Mouse (Mus musculus): ENCODE measurements around the gene Slc30a3. TPM values are rescaled to one million over a fixed set of nuclear protein-coding genes. Genes with fewer than 3 reads are reported as not detected.

Gene Slc30a3
- 36.2 and 46.7 TPM in 2 replicates for polyA plus RNA-seq (2015; fragmentation: Nextera tagmentation; extraction: Ambion mirVana)

DNA sequence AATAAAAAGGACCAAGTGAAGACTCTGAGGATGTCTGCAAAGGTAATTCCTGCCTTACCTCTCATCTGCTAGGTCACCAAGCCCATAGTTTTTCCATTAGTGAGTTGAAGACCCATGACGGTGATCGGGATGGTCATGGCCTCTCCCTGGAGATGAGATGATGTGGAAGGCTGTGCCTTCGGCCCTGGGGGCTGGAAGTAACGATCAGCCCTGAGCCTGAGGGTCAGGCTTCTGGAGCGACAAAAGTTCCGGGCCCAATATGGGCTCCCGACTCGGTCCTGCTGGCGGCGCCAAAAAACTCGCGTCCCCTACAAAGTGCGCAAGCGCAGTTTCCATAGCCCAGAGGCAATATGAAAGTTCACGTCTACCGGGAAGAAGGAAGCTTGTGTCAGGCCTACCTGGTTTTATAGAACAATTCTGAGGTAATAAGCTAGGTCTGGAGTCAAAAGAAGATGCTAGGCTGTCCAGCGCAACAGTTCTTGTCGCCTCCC lies at the start of gene Slc30a3:
Gene Slc30a3, minus strand, starts transcription at position 238 of the 491 bp plus-strand sequence.
- 93% methylated on average over 18 of the region's 18 CpGs for WGBS
- H3K4me2 ChIP-seq: no peak within 1 kb of the TSS
- no peak within 1 kb of the TSS for H3K9ac ChIP-seq

DNA sequence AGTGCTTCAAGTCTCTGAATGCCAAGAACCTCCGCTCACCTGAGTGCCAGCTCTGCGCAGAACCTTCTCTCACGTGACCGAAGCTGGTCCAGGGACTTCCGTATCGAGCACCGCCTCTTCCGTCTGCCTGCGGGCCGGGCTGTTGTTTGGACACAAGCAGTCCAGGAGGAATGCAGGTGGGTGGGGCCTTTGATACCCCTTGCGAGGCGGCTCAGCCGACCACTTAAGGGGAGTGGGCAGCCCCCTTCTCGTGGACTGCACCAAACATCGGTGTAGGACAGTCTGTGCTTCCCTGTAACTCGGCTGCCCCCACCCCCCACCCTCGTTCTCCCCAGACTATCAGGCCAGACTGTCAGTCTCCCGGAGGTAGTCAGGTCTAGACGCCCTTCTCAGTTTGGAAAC lies 46.1 kb upstream of the Slc30a3 start, which contains the start of gene Mpv17:
Gene Mpv17, minus strand, starts transcription at position 100 of the 402 bp plus-strand sequence.
- ATAC-seq (ENCODE audit: low FRiP score, low read depth): peak; percentile 96
- peak within 1 kb of the TSS; percentile 70 for H3K27ac ChIP-seq (replicated peaks)
- H3K9ac ChIP-seq: peak within 1 kb of the TSS; percentile 70
- H3K36me3 ChIP-seq: peaks cover 31% of the 10 kb centered on the region
- no peaks in the 10 kb centered on the region for H3K9me3 ChIP-seq
- H3K4me1 ChIP-seq (replicated peaks): peaks cover 16% of the 10 kb centered on the region
- H3K4me3 ChIP-seq: peak within 1 kb of the TSS; percentile 68
- no peaks in the 10 kb centered on the region for H3K27me3 ChIP-seq
- H3K4me2 ChIP-seq: peak within 1 kb of the TSS; percentile 66
- WGBS: under 1% methylated on average over 19 of the region's 19 CpGs

More for the DNA sequence above, at the start of gene Slc30a3:
- no peak for ATAC-seq (ENCODE audit: low FRiP score, low read depth)
- no peaks in the 10 kb centered on the region for H3K4me1 ChIP-seq (replicated peaks)
- no peaks in the 10 kb centered on the region for H3K9me3 ChIP-seq
- no peaks in the 10 kb centered on the region for H3K36me3 ChIP-seq
- no peak within 1 kb of the TSS for H3K27ac ChIP-seq (replicated peaks)
- no peak within 1 kb of the TSS for H3K4me3 ChIP-seq
- no peaks in the 10 kb centered on the region; the same call in 1 of the 2 replicates for H3K27me3 ChIP-seq

DNA sequence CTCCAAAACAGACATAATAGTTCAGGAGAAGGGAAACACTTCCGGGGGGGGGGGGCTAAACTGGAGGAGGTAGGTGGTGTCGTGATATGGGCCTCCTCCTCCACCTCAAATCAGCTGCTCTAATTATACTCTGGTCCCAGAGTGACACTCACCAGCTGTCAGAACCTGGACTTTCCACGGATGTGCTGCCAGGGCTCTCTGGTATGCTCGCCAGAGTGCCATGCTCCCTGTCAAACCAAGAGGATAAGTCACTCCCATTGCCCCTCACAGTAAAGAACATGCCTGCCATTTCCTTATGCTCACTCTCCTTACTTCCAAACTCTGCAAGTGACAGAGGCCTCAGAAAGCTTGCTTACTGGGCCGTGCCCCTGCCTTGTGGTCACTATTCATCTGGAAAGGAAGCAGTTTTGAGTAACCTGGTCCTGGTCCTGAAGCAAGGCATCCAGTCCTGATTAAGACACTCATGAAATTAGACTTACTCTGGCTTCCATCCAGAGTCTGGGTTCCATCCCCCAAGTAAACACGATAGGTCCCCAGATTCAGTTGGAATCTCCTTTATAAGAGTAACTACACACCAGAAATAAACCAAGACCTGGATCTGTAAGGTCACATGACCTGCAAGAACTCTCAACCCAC lies 45.6 kb upstream of the Slc30a3 start:
- no peaks in the 10 kb centered on the region for H3K9me3 ChIP-seq
- H3K9ac ChIP-seq: peak overlapping the region; percentile 70
- peak overlapping the region; percentile 66 for H3K4me2 ChIP-seq
- H3K27ac ChIP-seq (replicated peaks): peak overlapping the region; percentile 70
- 45% methylated on average over 6 of the region's 6 CpGs for WGBS
- H3K36me3 ChIP-seq: peaks cover 26% of the 10 kb centered on the region
- H3K4me3 ChIP-seq: peak overlapping the region; percentile 68
- ATAC-seq (ENCODE audit: low FRiP score, low read depth): peak; percentile 48
- no peaks in the 10 kb centered on the region for H3K27me3 ChIP-seq
- peaks cover 16% of the 10 kb centered on the region for H3K4me1 ChIP-seq (replicated peaks)

DNA sequence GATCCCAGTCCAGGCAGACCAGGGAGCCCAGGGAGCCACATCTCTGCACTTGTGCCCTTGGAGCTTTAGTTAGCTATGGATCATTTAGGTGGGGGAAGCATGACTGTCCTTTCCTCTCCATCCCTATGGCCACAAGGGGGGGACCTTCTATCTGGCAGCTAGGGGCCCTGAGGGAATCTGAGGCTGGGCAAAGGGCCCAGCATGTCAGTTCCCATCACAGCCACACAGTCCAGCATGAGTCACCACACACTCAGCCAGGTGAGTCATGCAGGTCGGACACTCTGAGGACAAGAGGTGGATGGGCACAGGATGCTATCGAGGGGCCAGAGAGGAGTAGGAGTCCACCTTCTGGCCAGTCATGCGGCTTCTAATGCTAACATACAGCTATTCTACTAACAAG lies 43.7 kb upstream of the Slc30a3 start:
- H3K9ac ChIP-seq: no peak overlapping the region
- peaks cover 7% of the 10 kb centered on the region for H3K36me3 ChIP-seq
- H3K27ac ChIP-seq (replicated peaks): no peak overlapping the region
- ATAC-seq (ENCODE audit: low FRiP score, low read depth): no peak
- H3K27me3 ChIP-seq: no peaks in the 10 kb centered on the region
- H3K4me3 ChIP-seq: no peak overlapping the region
- H3K4me1 ChIP-seq (replicated peaks): peaks cover 16% of the 10 kb centered on the region
- no peak overlapping the region for H3K4me2 ChIP-seq
- no peaks in the 10 kb centered on the region for H3K9me3 ChIP-seq
- WGBS: 95% methylated on average over 3 of the region's 3 CpGs

DNA sequence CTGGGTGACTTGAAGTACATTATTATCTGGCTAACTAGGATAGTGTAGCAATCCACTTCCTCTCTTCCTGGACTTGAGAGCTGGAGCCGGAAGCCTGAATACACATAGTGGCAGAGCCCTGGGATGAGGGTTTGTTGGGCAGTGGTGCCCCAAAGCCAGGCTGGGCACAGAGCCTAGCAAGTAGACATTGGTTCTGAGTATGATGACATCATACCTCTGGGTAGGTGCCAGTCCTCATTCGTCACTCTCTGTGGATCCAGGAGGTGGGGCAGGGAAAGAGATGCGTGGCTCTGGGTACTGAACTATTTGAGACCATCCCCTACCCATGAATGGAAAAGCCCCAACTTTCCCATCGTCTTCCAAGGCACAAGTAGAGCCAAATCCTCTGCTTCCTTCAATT lies 41.7 kb upstream of the Slc30a3 start:
- H3K4me1 ChIP-seq (replicated peaks): peaks cover 12% of the 10 kb centered on the region
- no peaks in the 10 kb centered on the region for H3K27me3 ChIP-seq
- no peaks in the 10 kb centered on the region for H3K36me3 ChIP-seq
- WGBS: 92% methylated on average over 4 of the region's 4 CpGs
- H3K27ac ChIP-seq (replicated peaks): no peak overlapping the region
- H3K4me3 ChIP-seq: no peak overlapping the region
- H3K9me3 ChIP-seq: no peaks in the 10 kb centered on the region
- no peak overlapping the region for H3K9ac ChIP-seq
- no peak for ATAC-seq (ENCODE audit: low FRiP score, low read depth)
- no peak overlapping the region for H3K4me2 ChIP-seq

DNA sequence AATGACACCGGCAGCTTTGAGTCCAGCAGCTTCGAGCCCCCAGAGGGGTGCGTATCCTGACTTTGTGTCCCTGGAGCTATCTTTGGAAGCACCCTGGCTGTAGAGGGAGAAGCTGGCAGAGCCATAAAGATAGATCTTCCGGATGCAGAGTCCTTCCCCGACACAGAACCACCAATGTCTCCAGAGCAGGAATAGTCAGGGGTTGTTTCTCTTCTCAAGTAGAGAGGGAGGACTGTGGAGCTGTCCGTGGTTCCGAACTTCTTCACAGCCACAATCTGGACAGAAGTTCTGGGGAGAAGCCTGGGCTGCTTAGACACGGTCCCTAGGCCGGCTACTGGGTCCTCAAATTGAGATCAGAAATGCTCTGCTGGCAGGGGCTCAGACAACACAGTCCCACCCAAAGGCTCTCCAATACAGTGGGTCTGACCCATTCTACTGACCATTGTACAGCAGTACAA lies 31.0 kb upstream of the Slc30a3 start:
- Histone ChIP-seq H3K4me1 (replicated peaks) (peaks cover 25% of the 10 kb centered on the region), H3K9me3 (no peaks in the 10 kb centered on the region), H3K27ac (replicated peaks) (no peak overlapping the region), H3K36me3 (peaks cover 9% of the 10 kb centered on the region; the same call in 1 of the 2 replicates), H3K9ac (no peak overlapping the region), H3K4me2 (peak overlapping the region; percentile 61; the same call in 1 of the 2 replicates), H3K4me3 (peak overlapping the region; percentile 39; the same call in 1 of the 2 replicates), H3K27me3 (peaks cover 58% of the 10 kb centered on the region)
- 14% methylated on average over 9 of the region's 9 CpGs for WGBS
- ATAC-seq (ENCODE audit: low FRiP score, low read depth): 0 out of 2 replicates have a peak, but pooled peaks have one; percentile 24

DNA sequence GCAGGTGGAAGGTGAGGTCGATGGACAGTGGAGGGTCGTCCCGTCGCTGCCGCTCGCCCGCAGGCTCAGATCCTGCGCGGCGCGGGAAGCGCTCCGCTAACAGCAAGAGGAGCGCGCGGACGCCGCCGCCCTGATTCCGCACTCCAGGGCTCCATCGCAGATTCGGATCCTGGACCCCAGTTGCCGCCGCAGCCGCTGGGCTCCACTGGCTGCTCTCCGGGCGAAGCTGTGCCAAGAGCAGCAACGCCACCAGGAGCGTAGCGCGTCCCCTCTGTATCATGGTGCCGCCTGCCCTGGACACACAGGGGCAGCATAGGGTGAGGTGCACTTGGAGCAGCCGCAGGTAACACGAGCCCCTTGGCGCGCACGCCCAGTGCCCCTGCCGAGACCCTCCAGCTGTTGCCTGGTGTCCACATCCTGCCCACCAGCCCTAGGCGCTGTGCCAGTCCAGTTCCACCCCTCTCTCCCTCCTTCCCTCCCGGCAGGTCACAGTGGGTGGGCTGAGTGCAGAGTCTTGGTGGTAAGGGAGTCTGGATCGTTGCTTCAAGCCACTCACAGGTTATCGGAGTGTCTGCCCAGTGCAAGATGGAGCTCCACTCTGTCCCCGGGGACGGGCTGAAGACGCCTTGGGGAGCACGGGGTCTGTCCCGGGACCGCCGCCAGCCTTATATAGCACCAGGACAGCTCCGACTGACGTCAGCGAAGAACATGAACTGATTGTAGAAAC lies 30.4 kb upstream of the Slc30a3 start, which contains the start of gene Ucn:
Gene Ucn, minus strand, starts transcription at position 589 of the 727 bp plus-strand sequence.
- H3K9ac ChIP-seq: peak within 1 kb of the TSS; percentile 17
- H3K4me1 ChIP-seq (replicated peaks): peaks cover 25% of the 10 kb centered on the region
- H3K4me3 ChIP-seq: peak within 1 kb of the TSS; percentile 39
- no peak within 1 kb of the TSS for H3K27ac ChIP-seq (replicated peaks)
- 0 out of 2 replicates have a peak, but pooled peaks have one; percentile 20 for ATAC-seq (ENCODE audit: low FRiP score, low read depth)
- H3K4me2 ChIP-seq: peak within 1 kb of the TSS; percentile 61
- H3K36me3 ChIP-seq: 0 out of 2 replicates have a peak, but pooled peaks cover 7% of the 10 kb centered on the region
- H3K9me3 ChIP-seq: no peaks in the 10 kb centered on the region
- peaks cover 62% of the 10 kb centered on the region for H3K27me3 ChIP-seq
- 2% methylated on average over 49 of the region's 52 CpGs for WGBS

DNA sequence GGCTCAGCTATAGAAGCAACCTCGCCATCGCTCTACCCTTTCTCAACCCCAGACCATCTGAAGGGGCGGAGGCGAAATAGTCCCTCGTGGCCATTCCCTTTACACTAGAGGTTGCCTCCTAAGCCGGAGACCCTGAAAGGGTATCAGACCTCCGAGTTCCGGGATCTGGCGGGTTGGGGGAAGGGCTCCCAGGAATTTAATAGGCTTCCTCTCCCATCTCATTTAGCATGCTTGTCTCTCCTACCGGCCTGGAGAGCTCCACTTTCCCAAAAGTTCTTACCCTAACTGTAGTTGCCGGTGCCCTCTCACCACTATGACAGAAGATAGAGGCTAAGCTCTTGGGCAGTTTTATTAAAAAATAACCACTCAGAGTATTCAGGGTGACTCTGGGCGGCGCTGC lies 29.6 kb upstream of the Slc30a3 start:
- ATAC-seq (ENCODE audit: low FRiP score, low read depth): no peak
- 1% methylated on average over 13 of the region's 13 CpGs for WGBS
- peaks cover 25% of the 10 kb centered on the region for H3K4me1 ChIP-seq (replicated peaks)

DNA sequence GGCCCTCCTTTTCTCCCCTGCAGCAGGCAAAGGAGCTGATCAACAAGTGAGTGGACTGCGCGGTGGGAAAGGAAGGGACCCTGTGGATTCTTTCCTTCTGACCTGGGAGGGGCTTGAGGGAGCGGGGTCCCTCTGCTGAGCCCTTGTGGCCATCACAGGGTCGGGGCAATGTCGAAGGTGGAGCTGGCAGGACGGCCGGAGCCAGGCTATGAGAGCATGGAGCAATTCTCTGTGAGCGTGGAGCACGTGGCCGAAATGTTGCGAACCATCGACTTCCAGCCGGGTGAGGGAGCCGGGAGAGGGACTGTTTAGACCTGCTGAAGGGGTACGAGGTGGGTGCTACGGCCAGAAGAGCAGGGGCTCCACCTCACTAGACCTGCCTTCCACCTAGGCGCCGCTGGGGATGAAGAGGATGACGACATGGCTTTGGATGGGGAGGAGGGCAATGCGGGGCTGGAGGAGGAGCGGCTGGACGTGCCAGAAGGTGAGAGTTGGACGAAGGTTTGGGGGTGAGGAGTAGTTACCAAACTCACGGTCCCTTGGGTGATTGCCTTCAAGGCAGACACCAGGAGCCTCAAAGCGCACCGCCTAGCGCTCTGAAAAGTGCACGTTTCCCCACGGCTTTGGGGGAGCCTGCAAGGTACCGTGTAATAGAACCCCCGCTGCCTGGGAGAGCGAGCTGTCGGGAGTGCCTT lies 28.8 kb upstream of the Slc30a3 start:
- Histone ChIP-seq H3K27ac (replicated peaks) (no peak overlapping the region), H3K36me3 (0 out of 2 replicates have a peak, but pooled peaks cover 7% of the 10 kb centered on the region), H3K9me3 (no peaks in the 10 kb centered on the region), H3K4me2 (peak overlapping the region; percentile 61), H3K9ac (no peak overlapping the region), H3K27me3 (peaks cover 62% of the 10 kb centered on the region), H3K4me3 (peak overlapping the region; percentile 39), H3K4me1 (replicated peaks) (peaks cover 25% of the 10 kb centered on the region)
- 2% methylated on average over 33 of the region's 33 CpGs for WGBS
- ATAC-seq (ENCODE audit: low FRiP score, low read depth): no peak

More for the DNA sequence above, 29.6 kb upstream of the Slc30a3 start:
- no peaks in the 10 kb centered on the region for H3K9me3 ChIP-seq
- H3K4me3 ChIP-seq: peak overlapping the region; percentile 39
- peak overlapping the region; percentile 17; the same call in 1 of the 2 replicates for H3K9ac ChIP-seq
- H3K4me2 ChIP-seq: peak overlapping the region; percentile 61
- H3K27me3 ChIP-seq: peaks cover 62% of the 10 kb centered on the region
- 0 out of 2 replicates have a peak, but pooled peaks cover 7% of the 10 kb centered on the region for H3K36me3 ChIP-seq
- H3K27ac ChIP-seq (replicated peaks): no peak overlapping the region

DNA sequence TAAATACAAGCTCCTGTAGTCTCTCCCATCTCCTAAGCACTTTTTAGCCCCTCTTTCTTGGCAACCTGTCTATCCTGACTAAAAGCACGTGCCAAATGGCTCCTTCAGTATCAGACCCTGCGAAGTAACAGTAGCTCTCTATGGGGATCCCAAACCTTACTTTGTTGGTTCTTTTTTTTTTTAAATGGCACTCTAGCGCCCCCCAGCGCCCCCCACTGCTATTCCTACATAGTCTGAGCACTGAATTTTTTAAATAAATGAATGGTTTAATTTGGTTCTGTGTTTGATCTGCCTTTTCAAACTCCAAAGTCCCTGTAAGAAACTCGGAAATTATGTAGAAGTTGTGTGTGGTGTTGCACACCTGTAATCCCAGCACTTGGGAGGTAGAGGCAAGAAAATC lies 18.0 kb upstream of the Slc30a3 start:
- Histone ChIP-seq H3K4me2 (no peak overlapping the region), H3K27ac (replicated peaks) (no peak overlapping the region), H3K4me1 (replicated peaks) (no peaks in the 10 kb centered on the region), H3K9ac (no peak overlapping the region), H3K4me3 (no peak overlapping the region), H3K27me3 (no peaks in the 10 kb centered on the region), H3K9me3 (no peaks in the 10 kb centered on the region), H3K36me3 (no peaks in the 10 kb centered on the region)
- 39% methylated on average over 5 of the region's 5 CpGs for WGBS
- ATAC-seq (ENCODE audit: low FRiP score, low read depth): no peak

DNA sequence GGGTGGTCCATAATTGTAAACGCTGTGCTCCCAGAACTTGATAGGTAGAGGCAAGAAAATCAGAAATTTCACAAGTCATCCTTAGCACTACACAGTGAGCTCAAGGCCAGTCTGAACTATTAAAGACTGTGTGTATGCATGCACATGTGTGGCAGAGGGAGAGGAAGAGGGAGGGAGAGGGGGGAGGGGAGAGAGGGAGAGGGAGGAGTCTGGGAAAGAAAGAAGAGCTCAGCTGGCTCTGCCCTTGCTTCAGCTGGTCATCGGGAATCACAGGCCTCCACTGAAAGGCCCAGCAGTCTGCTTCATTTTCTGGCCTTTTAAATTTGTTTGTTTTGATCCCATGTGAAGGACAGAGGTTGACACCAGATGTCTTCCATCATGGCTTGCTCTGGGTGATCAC lies 15.4 kb upstream of the Slc30a3 start:
- no peaks in the 10 kb centered on the region for H3K4me1 ChIP-seq (replicated peaks)
- H3K9ac ChIP-seq: no peak overlapping the region
- no peak overlapping the region for H3K4me2 ChIP-seq
- no peak for ATAC-seq (ENCODE audit: low FRiP score, low read depth)
- H3K27ac ChIP-seq (replicated peaks): no peak overlapping the region
- H3K36me3 ChIP-seq: no peaks in the 10 kb centered on the region
- WGBS: 45% methylated on average over 2 of the region's 2 CpGs
- no peaks in the 10 kb centered on the region for H3K9me3 ChIP-seq
- no peak overlapping the region for H3K4me3 ChIP-seq
- no peaks in the 10 kb centered on the region for H3K27me3 ChIP-seq
